Mouse (Mus musculus) T-helper 2 cell (primary cell): Measurements from ENCODE around the gene Bend5.

Experiments
- in situ Hi-C: fragments of 300-600 bp; cut with MboI, MseI; formaldehyde crosslinking; loops from one replicate; pipeline ENCODE4 v1.15.1; 2025; ENCODE audit warnings: high pct_unique_total_duplicates

Bend5 gene

GRCm38 (mm10) chr4:111485189-111485588 is 70.4 kb downstream of the Bend5 start:
- in situ Hi-C loops: loop anchor here (25.0 kb wide), 1 partner anchor 1448 kb away; no protein-coding TSS in a partner anchor

DNA sequence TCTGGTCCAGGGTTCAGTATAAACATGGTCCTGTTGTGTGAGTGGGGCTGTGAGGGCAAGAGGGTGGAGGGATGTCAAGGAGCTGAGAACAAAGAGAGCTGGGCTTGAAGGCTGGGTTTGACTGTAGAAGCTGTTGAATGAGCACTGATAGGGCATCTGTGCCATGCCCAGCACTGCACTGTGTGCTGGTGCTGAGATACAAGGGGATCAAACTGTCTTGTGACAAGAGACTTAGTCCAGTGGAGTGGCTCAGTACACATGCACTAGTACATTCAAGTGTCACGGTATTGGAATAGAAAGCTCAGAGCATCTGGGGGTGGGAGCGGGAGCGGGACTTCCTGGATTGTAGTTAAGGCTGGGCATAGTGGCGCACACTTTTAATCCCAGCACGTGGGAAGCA is 71.4 kb downstream of the Bend5 start:
- in situ Hi-C loops: loop anchor here (25.0 kb wide), 1 partner anchor 1449 kb away; no protein-coding TSS in a partner anchor

DNA sequence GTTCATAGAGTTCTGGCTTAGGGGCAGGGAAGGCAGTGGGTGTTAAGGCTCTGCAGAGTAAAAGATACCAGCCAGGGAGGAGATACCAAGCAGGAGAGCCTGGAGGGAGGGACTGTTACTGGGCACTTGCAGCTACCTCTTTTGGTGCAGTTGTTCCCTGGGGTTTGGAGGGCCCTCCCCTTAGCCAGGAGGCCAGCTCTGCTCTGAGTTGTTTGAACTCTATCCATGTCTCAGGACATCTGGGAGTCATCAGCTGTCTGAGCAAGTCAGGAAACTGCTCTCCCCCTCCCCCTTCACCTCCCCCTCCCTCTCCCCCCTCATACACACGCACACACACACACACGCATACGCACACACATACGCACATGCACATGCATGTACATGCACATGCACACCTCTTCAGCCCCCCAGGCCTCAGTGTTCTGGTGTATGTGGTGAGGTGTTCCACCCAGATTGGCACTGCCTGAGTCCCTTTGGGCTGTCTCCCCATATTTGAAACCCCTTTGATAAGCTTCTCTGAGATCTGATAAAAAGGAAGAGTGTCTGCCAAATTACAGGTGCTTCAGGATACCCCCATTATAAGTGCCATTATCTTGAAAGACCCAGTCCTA is 72.5 kb downstream of the Bend5 start:
- in situ Hi-C loops: loop anchor here (25.0 kb wide), 1 partner anchor 1450 kb away; no protein-coding TSS in a partner anchor

DNA sequence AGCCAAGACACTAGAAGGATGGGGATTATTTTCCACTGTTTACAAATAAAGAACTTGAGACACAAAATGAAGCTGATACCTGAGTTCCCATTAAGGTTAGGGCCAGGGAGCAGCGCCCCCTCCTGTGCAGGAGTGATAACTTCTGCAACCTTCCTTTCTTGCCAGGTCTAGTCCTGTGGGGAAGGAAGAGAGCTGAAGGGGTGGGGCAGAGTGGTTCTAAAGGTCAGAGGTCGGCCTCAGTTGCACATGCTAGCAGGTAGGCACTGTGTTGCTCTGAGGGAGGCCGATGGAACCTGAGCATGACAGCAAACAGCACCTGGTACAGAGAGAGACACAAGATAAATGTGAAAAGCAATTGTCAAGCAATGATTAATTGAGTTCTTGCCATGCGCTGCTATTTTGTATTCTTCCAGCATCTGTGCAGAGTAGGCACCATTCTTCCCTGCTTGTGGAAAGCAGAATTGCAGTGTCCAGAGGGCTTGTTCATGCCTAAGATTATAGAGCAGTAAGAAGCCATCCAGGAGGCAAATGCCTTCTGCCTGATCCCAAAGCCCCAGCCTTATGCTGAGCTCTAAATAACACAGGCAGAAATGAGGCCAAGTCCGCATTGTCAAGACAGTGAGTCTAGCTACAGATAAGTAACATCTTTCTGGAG is 79.1 kb downstream of the Bend5 start:
- in situ Hi-C loops: loop anchor here (25.0 kb wide), 1 partner anchor 1457 kb away; no protein-coding TSS in a partner anchor

DNA sequence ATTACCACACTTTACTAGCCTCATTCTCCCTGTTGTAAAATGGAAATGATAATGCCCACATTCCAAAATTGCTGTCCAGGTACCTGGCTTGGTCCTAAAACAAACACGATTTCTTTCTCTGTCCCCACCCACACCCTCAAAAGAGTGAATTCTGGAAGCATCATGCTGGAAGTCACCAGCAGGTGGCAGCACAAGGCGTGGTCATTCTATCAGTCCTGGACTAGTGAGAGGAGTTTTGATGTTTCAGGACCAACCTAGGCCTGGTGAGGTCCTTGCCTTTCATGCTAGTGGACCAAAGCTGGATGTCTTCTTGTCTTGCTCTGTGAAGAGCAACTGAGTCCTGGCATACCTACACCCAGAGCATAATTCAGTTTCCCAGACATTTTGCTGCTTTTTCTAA is 81.1 kb downstream of the Bend5 start:
- in situ Hi-C loops: loop anchor here (25.0 kb wide), 1 partner anchor 1459 kb away; no protein-coding TSS in a partner anchor

- in situ Hi-C loops: loop anchor here (25.0 kb wide), 1 partner anchor 1461 kb away; no protein-coding TSS in a partner anchor
Measured at GRCm38 (mm10) chr4:111498751-111499150, 83.9 kb downstream of the Bend5 start.

- in situ Hi-C loops: no loop called here
Measured at GRCm38 (mm10) chr4:111501441-111501840, 86.6 kb downstream of the Bend5 start.

- in situ Hi-C loops: no loop called here
Measured at GRCm38 (mm10) chr4:111502965-111503727, 88.3 kb downstream of the Bend5 start.

GRCm38 (mm10) chr4:111504952-111505351 is 90.1 kb downstream of the Bend5 start:
- in situ Hi-C loops: no loop called here
